Mouse (Mus musculus): ENCODE measurements at regions not wholly inside any gene's neighbourhood (a gene's known extent, or its start where the extent isn't known, plus 50 kb on each side); places are given as distances from the start of the nearest gene placed in this dataset.

DNA sequence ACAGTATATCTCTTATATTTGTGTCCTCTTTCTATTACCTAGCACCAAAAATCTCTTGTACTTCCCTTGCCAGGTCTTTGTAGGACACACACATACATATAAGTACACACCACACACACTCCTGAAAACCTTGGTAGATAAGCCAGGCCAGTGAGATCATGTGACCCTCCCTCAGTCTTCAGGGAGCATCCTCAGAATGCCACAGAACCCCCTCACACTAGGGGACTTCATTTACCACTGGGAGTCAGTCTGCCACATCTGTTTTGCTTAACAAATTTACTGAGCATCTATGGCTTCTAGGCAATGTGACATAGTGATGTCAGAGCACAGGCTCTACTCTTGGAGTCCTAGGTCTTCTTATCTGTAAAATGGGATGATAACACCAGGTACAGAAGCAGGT is 67.3 kb upstream of the Haao start:
- H3K4me3 ChIP-seq (ENCODE audit: insufficient read depth in 1 of 2, low read depth in 2 of 2, low read length in 2 of 2) = no peak overlapping the region
- TF ChIP-seq CTCF (IDR thresholded peaks at IDR 0.05; ENCODE audit: low read depth) = no peak
- TF ChIP-seq EP300 (IDR thresholded peaks at IDR 0.05; ENCODE audit: low read depth) = no peak
- DNase-seq (ENCODE audit: low read depth in 3 of 3, low spot score in 3 of 3) (no peak), ATAC-seq (ENCODE audit: insufficient read depth) (no peak)
- peaks cover 0 to 12% of the 10 kb centered on the region in 2 experiments; a peak in 2 of 4 replicates for H3K4me1 ChIP-seq (replicated peaks; ENCODE audit: control insufficient read depth in 2 of 2, insufficient read depth in 2 of 2, low read length in 1 of 2)
- H3K9ac ChIP-seq (replicated peaks) = no peak overlapping the region
- no peak overlapping the region for H3K27ac ChIP-seq
- H3K27me3 ChIP-seq (ENCODE audit: control insufficient read depth, insufficient read depth, low read length) = no peaks in the 10 kb centered on the region
- H3K36me3 ChIP-seq (replicated peaks; ENCODE audit: control insufficient read depth, insufficient read depth, low read depth) = no peaks in the 10 kb centered on the region
- H3K4me2 ChIP-seq (ENCODE audit: low read depth) = no peak overlapping the region
- no peaks in the 10 kb centered on the region for H3K9me3 ChIP-seq (ENCODE audit: control insufficient read depth, low read length)

GRCm38 (mm10) chr17:83914603-83915002 is 66.8 kb upstream of the Haao start:
- no peak for TF ChIP-seq CTCF (IDR thresholded peaks at IDR 0.05; ENCODE audit: low read depth)
- TF ChIP-seq EP300 (IDR thresholded peaks at IDR 0.05; ENCODE audit: low read depth) = no peak
- Histone ChIP-seq H3K9ac (replicated peaks) (no peak overlapping the region), H3K36me3 (replicated peaks; ENCODE audit: control insufficient read depth, insufficient read depth, low read depth) (no peaks in the 10 kb centered on the region), H3K4me1 (replicated peaks; ENCODE audit: control insufficient read depth in 2 of 2, insufficient read depth in 2 of 2, low read length in 1 of 2) (peaks cover 0 to 14% of the 10 kb centered on the region in 2 experiments; a peak in 2 of 4 replicates), H3K27ac (no peak overlapping the region), H3K4me2 (ENCODE audit: low read depth) (no peak overlapping the region), H3K27me3 (ENCODE audit: control insufficient read depth, insufficient read depth, low read length) (no peaks in the 10 kb centered on the region), H3K9me3 (ENCODE audit: control insufficient read depth, low read length) (no peaks in the 10 kb centered on the region), H3K4me3 (ENCODE audit: insufficient read depth in 1 of 2, low read depth in 2 of 2, low read length in 2 of 2) (no peak overlapping the region)
- DNase-seq (ENCODE audit: low read depth in 3 of 3, low spot score in 3 of 3) (no peak), ATAC-seq (ENCODE audit: insufficient read depth) (no peak)
- WGBS (ENCODE audit: insufficient replicate concordance) = 11% methylated on average over 1 of the region's 1 CpGs

DNA sequence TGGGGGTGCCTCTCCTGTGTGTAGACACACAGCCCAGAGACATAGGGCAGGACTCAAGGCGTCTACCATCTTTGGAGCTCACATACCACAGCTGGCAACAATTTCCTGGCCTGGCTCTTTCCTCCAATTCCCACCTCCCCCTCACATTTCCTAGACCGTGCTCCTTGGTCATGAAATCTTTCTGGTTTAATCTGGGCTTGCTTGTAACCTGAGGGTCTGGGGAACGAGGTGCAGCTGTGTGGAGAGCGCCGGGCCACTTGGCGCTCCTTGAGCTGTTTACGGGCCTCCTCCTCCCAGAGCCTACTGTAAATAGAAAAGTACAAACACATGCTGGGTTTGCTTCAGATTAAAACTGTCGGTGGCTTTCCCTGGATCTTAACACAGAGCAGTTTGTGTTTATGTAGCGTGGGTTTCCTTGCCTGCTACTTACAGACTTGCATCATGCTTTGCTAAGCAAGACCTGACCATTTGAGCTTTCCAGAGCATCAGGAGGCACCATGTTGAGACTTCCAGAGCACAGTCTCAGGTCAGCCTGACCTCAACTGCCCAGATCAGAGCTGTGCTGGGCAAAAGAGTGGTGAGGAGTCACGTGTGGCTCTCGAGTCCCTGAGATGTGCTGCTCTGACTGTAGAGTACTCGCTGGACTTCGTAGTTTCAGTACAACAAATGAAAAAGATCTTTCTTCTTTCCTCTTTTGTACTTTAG is 66.1 kb upstream of the Haao start:
- no peak for ATAC-seq (ENCODE audit: insufficient read depth)
- 64% methylated on average over 13 of the region's 13 CpGs for WGBS (ENCODE audit: insufficient replicate concordance)

GRCm38 (mm10) chr17:83912421-83912820 is 64.7 kb upstream of the Haao start:
- WGBS (ENCODE audit: insufficient replicate concordance) = 37% methylated on average over 6 of the region's 6 CpGs
- H3K4me3 ChIP-seq (ENCODE audit: insufficient read depth in 1 of 2, low read depth in 2 of 2, low read length in 2 of 2) = no peak overlapping the region
- ATAC-seq (ENCODE audit: insufficient read depth) (no peak), DNase-seq (ENCODE audit: low read depth in 3 of 3, low spot score in 3 of 3) (no peak)
- H3K9me3 ChIP-seq (ENCODE audit: control insufficient read depth, low read length) = no peaks in the 10 kb centered on the region
- H3K27me3 ChIP-seq (ENCODE audit: control insufficient read depth, insufficient read depth, low read length) = no peaks in the 10 kb centered on the region
- no peak overlapping the region for H3K4me2 ChIP-seq (ENCODE audit: low read depth)
- H3K36me3 ChIP-seq (replicated peaks; ENCODE audit: control insufficient read depth, insufficient read depth, low read depth) = no peaks in the 10 kb centered on the region
- no peak overlapping the region for H3K9ac ChIP-seq (replicated peaks)
- no peak for TF ChIP-seq CTCF (IDR thresholded peaks at IDR 0.05; ENCODE audit: low read depth)
- no peak for TF ChIP-seq EP300 (IDR thresholded peaks at IDR 0.05; ENCODE audit: low read depth)
- no peak overlapping the region for H3K27ac ChIP-seq
- peaks cover 0 to 22% of the 10 kb centered on the region in 2 experiments; a peak in 2 of 4 replicates for H3K4me1 ChIP-seq (replicated peaks; ENCODE audit: control insufficient read depth in 2 of 2, insufficient read depth in 2 of 2, low read length in 1 of 2)

More for the DNA sequence above, 66.1 kb upstream of the Haao start:
- DNase-seq (ENCODE audit: low read depth in 3 of 3, low spot score in 3 of 3) = no peak
- no peak overlapping the region for H3K4me2 ChIP-seq (ENCODE audit: low read depth)
- H3K36me3 ChIP-seq (replicated peaks; ENCODE audit: control insufficient read depth, insufficient read depth, low read depth) = no peaks in the 10 kb centered on the region
- H3K9me3 ChIP-seq (ENCODE audit: control insufficient read depth, low read length) = no peaks in the 10 kb centered on the region
- no peak for TF ChIP-seq CTCF (IDR thresholded peaks at IDR 0.05; ENCODE audit: low read depth)
- no peak for TF ChIP-seq EP300 (IDR thresholded peaks at IDR 0.05; ENCODE audit: low read depth)
- no peak overlapping the region for H3K9ac ChIP-seq (replicated peaks)
- peaks cover 0 to 21% of the 10 kb centered on the region in 2 experiments; a peak in 2 of 4 replicates for H3K4me1 ChIP-seq (replicated peaks; ENCODE audit: control insufficient read depth in 2 of 2, insufficient read depth in 2 of 2, low read length in 1 of 2)
- no peak overlapping the region for H3K4me3 ChIP-seq (ENCODE audit: insufficient read depth in 1 of 2, low read depth in 2 of 2, low read length in 2 of 2)
- no peak overlapping the region for H3K27ac ChIP-seq
- no peaks in the 10 kb centered on the region for H3K27me3 ChIP-seq (ENCODE audit: control insufficient read depth, insufficient read depth, low read length)

DNA sequence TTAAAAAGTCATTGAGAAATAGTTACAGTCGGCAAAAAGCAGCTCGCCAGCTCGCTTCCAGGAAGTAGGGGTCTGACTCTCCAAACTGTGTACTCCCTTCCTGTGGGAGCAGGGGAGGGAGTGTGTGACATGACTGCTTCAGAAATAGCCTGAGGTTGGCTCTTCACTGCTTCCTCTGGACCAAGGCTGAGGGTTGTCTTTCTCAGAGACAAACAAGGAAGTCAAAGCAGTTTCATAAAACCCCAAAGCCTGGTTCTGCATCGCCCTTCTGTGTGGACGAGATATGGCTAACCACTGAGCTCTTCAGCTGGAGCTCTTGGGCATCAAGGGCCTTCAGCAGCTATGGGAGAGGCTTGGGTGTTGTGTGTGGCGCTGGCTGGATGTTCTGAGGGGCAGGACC is 61.0 kb upstream of the Haao start:
- H3K9me3 ChIP-seq (ENCODE audit: control insufficient read depth, low read length) = no peaks in the 10 kb centered on the region
- DNase-seq (ENCODE audit: low read depth in 3 of 3, low spot score in 3 of 3) (no peak), ATAC-seq (ENCODE audit: insufficient read depth) (peak; percentile 44; the same call in 1 of the 2 replicates)
- TF ChIP-seq CTCF (IDR thresholded peaks at IDR 0.05; ENCODE audit: low read depth) (no peak), EP300 (IDR thresholded peaks at IDR 0.05; ENCODE audit: low read depth) (no peak)
- WGBS (ENCODE audit: insufficient replicate concordance) = 9% methylated on average over 6 of the region's 6 CpGs
- H3K36me3 ChIP-seq (replicated peaks; ENCODE audit: control insufficient read depth, insufficient read depth, low read depth) = no peaks in the 10 kb centered on the region
- no peak overlapping the region for H3K27ac ChIP-seq
- H3K9ac ChIP-seq (replicated peaks) = no peak overlapping the region
- no peaks in the 10 kb centered on the region for H3K27me3 ChIP-seq (ENCODE audit: control insufficient read depth, insufficient read depth, low read length)
- peaks cover 0 to 36% of the 10 kb centered on the region in 2 experiments; a peak in 2 of 4 replicates for H3K4me1 ChIP-seq (replicated peaks; ENCODE audit: control insufficient read depth in 2 of 2, insufficient read depth in 2 of 2, low read length in 1 of 2)
- no peak overlapping the region for H3K4me3 ChIP-seq (ENCODE audit: insufficient read depth in 1 of 2, low read depth in 2 of 2, low read length in 2 of 2)
- H3K4me2 ChIP-seq (ENCODE audit: low read depth) = no peak overlapping the region

Measured in liver, embryonic 14.5 days (tissue).